Mouse (Mus musculus) fibroblast of lung, adult 2 months (primary cell): ENCODE data around the gene Hao1.

Source experiments
- DNase-seq: peaks from one replicate; pipeline ENCODE4 v3.0.0-alpha.2; 2011; ENCODE audit warnings: low read depth

Hao1 gene

GRCm38 (mm10) chr2:134554221-134554727 is at the start of gene Hao1:
TSS of gene Hao1 (minus strand) at chr2:134554368.
- no peak for DNase-seq

GRCm38 (mm10) chr2:134591081-134591694 is 37.0 kb upstream of the Hao1 start:
- no peak for DNase-seq

GRCm38 (mm10) chr2:134585243-134585642 is 31.1 kb upstream of the Hao1 start:
- DNase-seq, result no peak

- no peak for DNase-seq
These were observed 5.3 kb upstream of the Hao1 start for GRCm38 (mm10) chr2:134559422-134559821.

- DNase-seq, result no peak
These were observed 1.8 kb downstream of the Hao1 start for GRCm38 (mm10) chr2:134552358-134552757.

GRCm38 (mm10) chr2:134549770-134550169 is 4.4 kb downstream of the Hao1 start:
- DNase-seq, result peak; percentile 24

- DNase-seq, result no peak
These were observed 9.1 kb downstream of the Hao1 start for GRCm38 (mm10) chr2:134545116-134545515.

- DNase-seq, result no peak
These were observed 9.7 kb downstream of the Hao1 start for GRCm38 (mm10) chr2:134544321-134545065.

GRCm38 (mm10) chr2:134543501-134543900 is 10.7 kb downstream of the Hao1 start:
- no peak for DNase-seq

GRCm38 (mm10) chr2:134541019-134541418 is 13.1 kb downstream of the Hao1 start:
- no peak for DNase-seq

- no peak for DNase-seq
These were observed 15.7 kb downstream of the Hao1 start for GRCm38 (mm10) chr2:134538451-134538850.

GRCm38 (mm10) chr2:134528122-134528810 is 25.9 kb downstream of the Hao1 start:
- DNase-seq, result no peak

GRCm38 (mm10) chr2:134527419-134528114 is 26.6 kb downstream of the Hao1 start:
- peak; percentile 56 for DNase-seq

- no peak for DNase-seq
These were observed 36.1 kb downstream of the Hao1 start for GRCm38 (mm10) chr2:134518042-134518441.

- DNase-seq, result no peak
These were observed 54.4 kb downstream of the Hao1 start for GRCm38 (mm10) chr2:134499777-134500176.

- DNase-seq, result no peak
These were observed 55.7 kb downstream of the Hao1 start for GRCm38 (mm10) chr2:134498450-134498849.

GRCm38 (mm10) chr2:134488671-134489070 is 65.5 kb downstream of the Hao1 start:
- no peak for DNase-seq

- DNase-seq, result no peak
These were observed 67.9 kb downstream of the Hao1 start for GRCm38 (mm10) chr2:134486055-134486834.

- DNase-seq, result no peak
These were observed 71.5 kb downstream of the Hao1 start for GRCm38 (mm10) chr2:134482683-134483082.

- DNase-seq, result peak; percentile 27
These were observed 72.4 kb downstream of the Hao1 start for GRCm38 (mm10) chr2:134481759-134482158.

- DNase-seq, result no peak
These were observed 73.0 kb downstream of the Hao1 start for GRCm38 (mm10) chr2:134481174-134481573.
